Mouse (Mus musculus): ENCODE measurements at regions not wholly inside any gene's neighbourhood (a gene's known extent, or its start where the extent isn't known, plus 50 kb on each side); places are given as distances from the start of the nearest gene placed in this dataset.

GRCm38 (mm10) chr9:83273361-83273975, 127.0 kb upstream of the Hmgn3 start:
- TF ChIP-seq CTCF (IDR thresholded peaks at IDR 0.05; ENCODE audit: insufficient read depth, low read depth, low read length), result no peak
- no peak for TF ChIP-seq POLR2A (IDR thresholded peaks at IDR 0.05; ENCODE audit: insufficient read depth, low read depth, low read length)

Measured in olfactory bulb, adult 2 months (tissue).